Mouse (Mus musculus) ovary, postnatal 14 days (tissue): ENCODE results near the gene Polr3h.
A peak's percentile ranks its signal among the peaks of the same experiment; 100 is the strongest.
"Not testable (repeated sequence)": the region's sequence is repeated elsewhere in the genome, so short reads cannot be mapped to it uniquely, and the experiment has no call there.

Experiments used
- DNase-seq: peaks from one replicate; pipeline ENCODE4 v3.0.0; 2022; ENCODE audit warnings: low spot score

Gene Polr3h

DNA sequence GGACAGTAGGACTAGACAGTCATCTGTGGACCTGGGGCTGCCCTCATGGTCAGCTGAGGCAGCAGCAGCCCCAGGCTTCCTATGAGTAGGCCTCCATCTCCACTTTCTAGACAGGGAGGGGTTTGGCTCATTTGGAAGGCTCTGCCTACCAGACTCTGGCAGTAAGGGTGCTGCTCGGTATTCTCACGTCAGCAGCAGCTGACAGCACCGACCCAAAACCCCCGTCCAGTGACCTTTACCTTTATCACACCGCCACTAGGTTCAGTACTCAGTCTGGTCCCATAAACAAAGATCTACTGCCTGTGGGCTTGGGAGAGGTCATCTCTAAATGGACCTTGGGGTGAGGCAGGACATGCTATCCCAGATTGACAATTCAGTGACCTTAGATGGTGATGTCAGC lies 10.4 kb downstream of the Polr3h start:
- no peak for DNase-seq

DNA sequence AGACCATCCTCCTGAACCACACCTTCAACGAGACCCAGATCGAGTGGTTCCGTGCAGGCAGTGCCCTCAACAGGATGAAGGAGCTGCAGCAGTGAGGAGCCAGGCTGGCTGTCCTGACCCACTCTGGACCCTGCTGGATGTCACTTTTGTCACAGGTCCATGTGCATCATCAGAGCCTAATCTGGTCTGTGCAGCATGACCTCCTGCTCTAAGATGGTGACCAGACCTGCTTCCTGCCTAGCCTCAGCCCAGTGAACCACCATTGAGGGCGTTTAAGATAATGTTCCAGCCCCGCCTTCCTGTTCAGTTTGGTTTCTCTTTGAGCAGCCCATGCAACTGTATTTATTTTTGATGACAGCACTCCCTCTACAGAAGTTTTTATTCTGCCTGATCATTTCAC lies 11.4 kb downstream of the Polr3h start:
- no peak for DNase-seq

DNA sequence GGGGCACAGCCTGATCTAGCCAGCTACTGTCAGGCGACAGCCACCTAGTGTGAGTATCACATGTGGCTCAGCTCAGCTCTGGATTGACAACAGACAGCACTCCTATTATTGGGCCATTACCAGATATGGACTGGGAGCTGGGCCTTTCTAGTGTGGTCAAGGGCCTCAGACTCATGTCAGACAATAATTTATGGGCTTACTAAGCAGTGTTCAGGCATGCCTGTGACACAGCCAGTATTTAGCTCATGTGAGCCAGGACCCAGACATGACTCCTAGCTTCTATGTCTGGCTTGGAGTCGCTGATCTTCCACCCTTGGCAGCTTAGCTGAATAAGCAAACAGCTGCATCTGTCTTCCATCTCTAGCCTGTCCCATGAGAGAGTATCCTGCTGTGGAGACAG lies 13.5 kb downstream of the Polr3h start:
- DNase-seq: no peak

DNA sequence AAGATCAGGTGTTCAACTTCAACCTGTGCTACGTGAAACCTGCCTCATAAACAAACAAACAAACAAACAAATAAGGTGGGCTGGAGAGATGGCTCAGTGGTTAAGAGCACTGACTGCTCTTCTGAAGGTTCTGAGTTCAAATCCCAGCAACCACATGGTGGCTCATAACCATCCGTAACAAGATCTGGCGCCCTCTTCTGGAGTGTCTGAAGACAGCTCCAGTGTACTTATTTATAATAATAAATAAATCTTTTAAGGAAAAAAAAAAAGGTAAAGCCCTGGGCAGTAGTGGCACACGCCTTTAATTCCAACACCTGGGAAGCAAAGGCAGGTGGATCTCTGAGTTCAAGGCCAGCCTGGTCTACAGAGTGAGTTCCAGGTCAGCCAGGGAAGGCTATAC lies 17.3 kb downstream of the Polr3h start:
- not testable (repeated sequence) for DNase-seq

DNA sequence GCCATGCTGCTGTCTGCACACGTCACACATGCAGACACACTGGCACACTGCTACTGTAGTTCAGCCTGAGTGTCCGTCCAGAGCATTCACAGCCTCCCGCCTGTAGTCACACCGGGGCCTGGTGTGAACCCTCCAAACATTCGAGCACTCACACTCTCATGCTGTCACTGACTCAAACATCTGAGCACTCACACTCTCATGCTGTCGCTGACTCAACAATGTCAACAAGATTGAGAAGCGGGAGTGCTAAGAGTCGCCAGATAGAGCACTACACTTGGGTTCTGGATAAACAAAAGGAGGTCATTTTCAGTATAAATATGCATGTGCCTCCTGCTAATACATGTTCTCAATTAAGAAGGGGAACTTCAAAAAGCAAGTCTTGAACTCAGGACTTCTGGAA lies 18.1 kb downstream of the Polr3h start:
- no peak for DNase-seq

DNA sequence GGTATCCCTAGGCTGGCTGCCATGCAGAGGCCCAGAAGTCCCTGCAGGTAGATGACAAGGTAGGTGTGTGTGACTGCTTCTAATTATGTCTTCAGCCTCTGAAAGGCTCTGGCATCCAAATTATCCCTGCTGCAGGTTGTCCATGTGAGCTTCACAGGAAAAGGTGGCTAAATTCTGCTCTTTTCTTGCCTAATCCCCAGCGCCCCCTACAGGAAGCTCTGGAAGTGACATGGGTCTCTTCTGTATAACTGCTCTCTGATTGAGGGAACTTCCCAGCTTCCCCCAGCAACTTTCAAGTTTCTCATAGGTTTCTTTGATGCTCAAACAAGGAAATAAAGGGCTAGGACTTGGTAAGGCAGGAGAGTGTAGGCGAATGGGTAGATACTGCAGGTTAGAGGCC lies 21.1 kb downstream of the Polr3h start:
- DNase-seq: peak; percentile 72

DNA sequence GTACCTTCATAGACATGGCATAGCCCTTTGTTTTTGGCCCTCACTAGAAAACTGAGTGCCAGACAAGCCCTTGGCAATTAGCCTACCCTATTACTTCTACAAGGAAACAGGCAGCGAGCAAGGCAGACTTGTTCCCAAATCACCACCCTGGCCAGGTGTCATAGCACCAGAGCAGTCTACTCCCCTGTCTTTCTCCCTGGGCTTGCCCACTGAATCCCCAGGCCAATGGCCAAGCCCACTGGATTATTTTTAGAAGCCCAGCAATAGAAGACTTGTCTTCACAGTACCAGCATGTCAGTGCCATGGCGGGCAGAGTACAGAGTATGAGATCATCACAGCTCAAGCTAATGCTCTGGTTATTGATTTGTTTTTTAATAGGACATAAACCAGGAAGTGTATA lies 27.3 kb downstream of the Polr3h start:
- no peak for DNase-seq

DNA sequence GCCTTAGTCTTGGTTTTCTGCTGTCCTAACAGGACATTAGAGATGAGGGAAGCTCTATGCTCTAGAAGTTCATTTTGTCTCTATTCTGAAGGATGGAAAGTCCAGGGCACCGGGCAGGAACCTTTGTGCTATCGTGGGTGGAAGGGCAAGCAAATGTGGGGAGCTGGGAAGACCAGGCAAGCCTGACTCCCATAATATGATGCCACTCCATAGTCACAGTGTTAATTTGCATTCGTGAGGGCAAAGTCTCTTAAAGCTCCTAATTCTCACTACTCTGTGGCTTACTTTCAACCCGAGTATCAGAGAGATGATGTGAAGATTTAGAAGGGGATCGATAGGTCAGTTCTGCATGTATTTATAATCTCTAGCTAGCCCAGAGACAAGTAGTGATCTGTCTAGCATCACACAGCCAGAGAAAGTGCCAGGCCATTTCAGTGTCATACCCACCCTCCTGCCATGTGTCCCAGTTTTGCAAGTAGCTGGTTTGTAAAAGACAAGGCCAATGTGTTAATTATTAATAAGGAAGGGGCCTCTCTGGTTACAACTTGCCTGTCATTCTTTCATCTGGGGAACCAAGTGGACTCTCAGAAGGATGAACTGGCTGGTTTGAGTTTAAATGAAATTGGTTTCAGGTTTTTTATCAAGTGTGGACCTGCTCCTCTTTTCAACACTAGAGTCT lies 28.3 kb downstream of the Polr3h start:
- no peak for DNase-seq

DNA sequence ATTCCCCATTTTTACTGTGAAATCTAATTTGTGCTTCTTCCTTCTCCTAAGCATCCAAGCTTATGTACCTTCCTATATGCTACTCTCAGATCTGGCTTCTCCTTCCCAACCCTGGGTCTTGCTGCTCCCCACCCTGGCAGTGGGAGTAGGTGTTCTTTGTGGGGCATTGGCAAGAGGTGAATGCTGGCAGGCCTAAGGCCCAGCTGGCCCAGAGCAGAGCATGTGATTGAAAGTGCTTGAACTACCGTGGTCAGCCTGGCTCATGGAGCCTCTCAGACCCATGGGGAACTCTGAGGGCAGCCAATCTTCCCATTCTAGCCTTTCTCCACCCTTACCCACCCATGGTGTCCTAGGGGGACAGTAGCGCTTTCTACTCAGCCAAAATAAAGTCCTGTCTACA lies 29.6 kb downstream of the Polr3h start:
- no peak for DNase-seq

DNA sequence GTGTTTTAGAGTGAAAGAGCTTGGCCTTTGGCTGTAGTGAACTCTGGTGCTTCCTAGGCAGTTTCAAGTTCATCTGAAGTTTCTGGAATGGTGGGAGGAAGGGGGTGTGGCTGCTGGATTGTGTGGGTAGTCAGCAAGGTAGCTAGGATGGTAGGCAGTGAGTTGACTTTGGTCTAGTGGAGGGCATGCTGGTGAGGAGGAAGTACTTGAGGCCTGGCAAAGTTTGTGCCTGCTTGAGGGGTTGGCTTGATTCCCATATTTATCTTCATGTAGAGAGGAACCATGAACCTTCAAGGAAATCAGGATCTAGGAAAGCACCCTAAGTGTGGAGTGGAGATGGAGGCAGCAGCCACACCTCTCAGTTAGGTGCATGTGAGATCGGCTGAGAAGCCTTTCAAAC lies 32.0 kb downstream of the Polr3h start:
- DNase-seq: no peak

DNA sequence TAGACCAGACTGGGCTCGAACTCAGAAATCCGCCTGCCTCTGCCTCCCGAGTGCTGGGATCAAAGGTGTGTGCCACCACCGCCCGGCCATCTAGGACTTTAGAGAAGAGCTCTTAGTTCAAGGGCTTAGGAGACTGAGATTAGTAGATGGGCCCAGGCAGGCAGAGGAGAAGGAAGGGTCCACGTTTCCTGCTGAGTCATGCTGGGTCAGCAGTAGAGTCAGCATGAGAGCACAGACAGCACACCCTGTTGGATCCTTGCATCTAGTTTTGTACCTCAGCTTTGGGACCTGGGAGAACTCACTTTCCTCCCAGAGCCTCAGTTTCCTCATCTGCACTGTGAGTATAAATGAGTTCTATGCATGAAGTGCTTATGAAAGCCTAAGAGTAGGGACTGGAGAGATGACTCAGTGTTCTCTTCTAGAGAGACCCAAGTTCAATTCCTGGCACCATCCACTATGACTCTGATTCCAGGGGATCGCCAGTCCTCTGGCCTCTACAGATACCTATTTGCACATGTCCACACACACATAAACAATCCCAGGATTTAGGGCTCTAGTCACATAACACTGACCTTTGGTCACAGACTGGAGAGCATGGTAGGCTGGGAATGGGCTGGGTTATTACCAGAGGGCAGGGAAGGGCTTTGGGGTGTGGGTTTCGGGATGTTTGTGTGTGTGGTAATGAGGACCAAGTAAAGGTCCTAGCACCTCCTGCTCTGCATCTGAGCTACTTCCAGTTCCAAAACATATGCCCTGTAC lies 34.0 kb downstream of the Polr3h start:
- DNase-seq: no peak

DNA sequence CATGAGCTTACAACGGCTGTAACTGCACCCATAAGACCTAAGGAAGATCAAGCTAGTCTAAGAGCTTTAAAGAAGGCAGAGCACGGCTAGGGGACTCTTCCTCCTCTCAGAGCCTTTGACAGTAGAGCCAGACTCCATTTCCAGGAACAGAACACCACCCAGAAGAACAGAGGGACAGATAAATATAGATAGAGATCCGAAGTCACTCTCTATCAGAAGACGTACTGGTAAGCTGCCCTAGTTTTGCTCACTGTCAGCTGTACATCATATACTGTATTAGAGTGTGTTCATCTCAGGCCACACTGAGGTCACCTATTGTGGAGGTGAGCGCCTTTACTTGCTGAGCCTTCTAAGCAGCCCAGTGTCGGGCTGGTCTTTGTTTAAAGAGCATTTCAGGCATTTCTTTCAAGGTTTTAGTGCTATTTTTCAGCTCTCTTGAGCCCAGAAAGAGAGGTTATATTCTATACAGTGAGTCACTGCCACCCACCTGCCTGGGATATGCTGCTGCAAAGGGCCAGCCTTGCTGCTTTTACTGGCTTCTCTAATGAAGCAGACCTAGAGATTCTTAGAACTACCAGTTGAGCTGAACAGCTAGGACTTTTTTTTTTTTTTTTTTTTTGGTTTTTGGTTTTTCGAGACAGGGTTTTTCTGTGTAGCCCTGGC lies 34.8 kb downstream of the Polr3h start:
- DNase-seq: no peak

DNA sequence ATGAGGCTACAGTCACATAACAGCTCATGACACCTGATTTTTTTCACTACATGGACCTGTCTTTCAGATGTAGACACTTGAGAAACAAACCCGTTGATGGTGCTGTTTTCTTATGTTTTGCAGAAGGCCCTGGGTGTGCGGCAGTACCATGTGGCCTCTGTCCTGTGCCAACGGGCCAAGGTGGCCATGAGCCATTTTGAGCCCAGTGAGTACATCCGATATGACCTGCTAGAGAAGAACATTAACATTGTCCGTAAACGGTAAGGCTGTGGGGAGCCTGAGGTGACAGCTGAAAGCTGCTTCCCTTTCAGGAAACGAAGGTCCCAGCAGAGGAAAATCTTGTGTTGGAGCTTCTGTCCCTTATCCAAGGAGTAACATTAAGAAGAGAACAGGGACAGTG lies 36.9 kb downstream of the Polr3h start:
- DNase-seq: no peak

DNA sequence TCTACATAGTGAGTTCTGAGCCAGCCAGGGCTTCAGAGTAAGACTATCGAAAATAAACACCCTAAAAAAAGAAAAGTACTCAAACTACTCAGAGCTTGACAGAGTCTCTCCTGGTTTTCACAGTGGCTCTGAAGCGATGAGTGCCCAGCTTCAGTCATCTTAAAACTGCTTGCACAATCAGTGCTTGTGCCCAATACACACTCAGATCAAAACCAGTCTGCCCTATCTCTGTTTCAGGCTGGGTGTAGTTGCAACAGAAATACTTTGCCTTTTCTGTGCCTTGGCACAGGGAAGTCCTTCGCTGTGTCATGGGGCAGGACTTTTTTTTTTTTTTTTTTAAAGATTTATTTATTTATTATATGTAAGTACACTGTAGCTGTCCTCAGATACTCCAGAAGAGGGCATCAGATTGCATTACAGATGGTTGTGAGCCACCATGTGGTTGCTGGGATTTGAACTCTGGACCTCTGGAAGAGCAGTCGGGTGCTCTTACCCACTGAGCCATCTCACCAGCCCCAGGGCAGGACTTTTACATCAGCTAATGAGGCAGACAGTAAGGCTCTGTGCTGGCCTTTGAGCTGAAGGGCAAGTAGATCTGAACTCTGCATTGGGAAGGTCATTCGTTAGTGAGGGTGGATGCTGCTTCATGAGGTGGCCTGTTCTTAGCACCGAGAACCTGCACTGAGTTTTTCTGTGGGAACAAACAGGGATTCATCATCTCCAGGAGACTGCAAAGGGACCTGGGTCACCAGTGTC lies 39.1 kb downstream of the Polr3h start:
- no peak for DNase-seq

DNA sequence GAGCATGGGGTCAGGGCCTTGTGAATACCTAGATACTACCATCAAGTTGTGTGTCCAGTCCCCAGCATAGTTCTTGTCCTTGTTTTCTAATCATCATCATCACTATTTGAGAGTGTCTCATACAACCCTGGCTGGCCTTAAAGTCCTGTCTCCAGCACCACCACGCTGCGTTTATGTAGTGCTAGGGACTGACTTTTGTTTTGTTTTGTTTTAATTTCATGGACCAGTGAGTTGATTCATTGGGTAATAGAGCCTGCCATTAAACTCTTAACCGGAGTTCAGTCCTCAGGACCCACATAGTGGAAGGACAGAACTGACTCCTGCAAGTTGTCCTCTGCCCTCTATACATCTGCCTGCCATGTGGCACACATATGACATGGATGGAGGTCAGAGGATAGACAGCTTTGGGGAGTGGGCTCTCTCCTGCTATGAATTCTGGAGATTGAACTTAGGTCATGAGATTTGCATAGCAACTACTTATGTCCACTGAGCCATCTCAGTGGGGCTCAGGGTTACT lies 40.6 kb downstream of the Polr3h start:
- DNase-seq: no peak

DNA sequence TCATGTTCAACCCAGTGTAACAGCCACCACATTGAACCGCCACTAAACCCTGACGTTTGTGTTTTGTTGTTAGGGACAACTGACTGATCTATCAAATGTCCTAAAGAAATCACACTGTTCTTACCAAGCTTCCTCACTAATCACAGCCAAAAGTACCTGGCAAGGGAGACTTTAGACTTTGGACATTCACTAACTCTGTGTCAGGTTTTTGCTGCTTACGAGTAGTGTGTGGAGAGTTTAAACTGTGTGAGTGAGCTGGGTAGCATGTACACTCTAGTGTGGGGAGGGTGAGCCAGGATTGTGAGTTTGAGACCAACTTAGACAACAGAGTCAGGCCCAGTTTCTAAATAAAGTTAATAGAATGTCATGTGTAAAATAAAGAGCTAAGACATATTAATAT lies 43.7 kb downstream of the Polr3h start:
- DNase-seq: no peak

DNA sequence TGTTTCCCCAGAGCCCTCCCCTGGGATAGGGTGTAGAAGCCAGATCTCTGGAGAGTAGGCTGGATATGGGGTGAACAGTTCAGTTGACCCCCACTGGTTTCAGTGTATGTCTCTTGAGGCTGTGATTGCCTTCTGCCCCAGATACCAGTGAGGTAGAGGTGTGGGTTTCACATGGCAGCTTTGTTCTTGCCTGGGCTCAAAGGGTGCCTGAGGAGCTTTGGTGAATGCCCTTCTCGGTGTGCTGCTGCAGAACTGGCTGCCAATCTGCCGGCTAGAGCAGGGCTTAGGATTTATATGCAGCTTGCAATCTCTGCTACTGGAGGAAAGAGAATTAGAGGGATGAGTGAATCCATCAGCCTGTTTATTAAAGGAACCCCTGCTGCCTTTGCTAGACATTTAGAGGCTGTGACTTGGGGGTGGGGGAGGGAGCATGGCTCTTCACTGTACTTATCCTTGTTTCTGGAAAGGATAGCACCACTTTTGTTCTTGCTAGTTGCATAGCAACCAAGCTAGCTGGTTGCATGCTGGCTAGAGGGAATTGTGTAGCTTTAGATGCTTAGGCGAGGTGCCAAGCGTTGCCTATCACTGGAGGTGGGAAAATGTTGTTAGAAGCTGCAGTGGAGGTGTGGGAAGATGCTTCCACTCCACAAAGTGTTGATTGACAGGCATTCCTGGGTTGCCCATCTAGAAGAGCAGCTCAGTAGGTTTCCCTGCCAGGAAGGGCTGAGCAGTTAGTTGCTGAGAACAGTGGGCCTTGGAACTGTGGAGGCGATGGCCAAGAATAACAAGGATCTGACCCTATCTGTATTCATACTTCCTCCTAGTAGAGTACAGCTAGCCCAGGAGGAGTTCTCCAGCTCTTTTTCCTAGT lies 46.3 kb downstream of the Polr3h start:
- no peak for DNase-seq

DNA sequence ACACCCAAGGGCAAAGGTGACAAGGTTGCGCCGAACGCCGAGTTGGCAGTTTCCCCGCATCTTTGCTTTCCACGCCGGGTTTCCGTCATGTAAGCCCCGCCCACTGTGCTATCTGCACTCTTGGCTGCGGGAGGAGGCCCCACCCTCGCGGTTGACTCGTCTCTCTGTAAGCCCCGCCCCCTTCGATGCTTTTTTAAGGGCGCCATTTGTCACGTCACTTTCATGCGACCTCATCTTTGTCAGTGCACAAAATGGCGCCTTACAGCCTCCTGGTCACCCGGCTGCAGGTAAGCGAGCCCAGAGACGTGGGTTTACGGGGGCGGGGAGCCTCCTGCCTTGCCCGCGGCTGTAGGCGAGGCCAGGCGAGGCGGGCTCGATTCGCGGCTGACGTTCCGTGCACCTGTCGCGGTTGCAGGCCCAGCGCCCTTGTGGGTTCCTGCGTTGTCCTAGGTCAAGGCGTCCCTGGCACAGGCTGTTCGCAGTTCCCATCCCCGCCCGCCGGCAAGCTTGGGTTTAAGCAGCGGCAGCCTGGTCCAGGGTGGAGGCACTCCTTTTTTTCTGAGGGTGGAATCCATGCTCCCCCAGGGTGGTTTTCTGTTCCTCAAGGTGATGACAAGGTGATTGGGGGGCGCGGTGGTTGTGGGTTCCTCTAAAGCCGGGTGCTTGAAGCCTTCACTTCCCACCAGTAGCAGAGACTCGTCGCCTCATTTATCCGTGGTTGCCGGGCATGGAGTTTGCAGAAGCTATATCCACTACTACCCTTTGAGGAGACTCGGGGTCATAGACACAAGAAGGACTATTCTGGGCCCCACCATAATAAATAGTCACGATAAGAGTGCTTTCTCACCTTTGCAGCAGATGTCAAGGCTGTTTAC lies 53.5 kb downstream of the Polr3h start, which contains the start of gene Aco2:
TSS of gene Aco2 (plus strand) at position 48 of the 875 bp plus-strand sequence.
- peak; percentile 100 for DNase-seq

DNA sequence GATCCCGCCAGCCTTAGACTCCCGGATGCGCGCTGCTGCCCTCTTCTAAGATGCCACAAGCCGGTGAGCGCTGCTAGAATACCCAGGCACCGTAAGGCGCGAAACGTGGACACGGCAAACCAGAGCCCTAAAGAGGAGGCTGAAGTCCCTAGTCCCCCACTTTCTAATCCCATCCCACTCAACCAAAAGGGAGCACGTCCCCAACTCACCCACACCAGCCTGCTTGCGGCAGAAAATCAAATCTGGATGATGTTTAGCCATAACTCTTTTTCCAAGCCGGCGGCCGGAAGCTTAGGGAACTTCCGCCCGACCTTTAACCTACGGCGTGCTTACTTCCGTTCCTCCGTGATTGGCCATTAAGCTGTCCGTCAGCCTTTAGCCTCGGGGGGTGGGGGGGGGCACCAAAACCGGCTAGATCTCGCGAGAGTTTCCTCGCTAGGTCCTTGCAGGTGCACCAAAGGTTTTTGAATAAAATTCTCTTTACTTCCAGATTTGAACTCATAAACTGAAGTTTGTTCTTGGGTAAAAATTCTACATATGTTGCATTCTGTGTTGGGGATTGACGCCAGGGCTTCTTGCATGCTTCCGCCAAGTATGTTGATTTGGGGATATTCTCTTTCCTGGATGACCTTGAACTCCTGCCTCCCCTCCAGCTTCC lies 54.3 kb downstream of the Polr3h start, which contains the start of gene Phf5a:
TSS of gene Phf5a (minus strand) at position 308 of the 658 bp plus-strand sequence.
- peak; percentile 74 for DNase-seq

DNA sequence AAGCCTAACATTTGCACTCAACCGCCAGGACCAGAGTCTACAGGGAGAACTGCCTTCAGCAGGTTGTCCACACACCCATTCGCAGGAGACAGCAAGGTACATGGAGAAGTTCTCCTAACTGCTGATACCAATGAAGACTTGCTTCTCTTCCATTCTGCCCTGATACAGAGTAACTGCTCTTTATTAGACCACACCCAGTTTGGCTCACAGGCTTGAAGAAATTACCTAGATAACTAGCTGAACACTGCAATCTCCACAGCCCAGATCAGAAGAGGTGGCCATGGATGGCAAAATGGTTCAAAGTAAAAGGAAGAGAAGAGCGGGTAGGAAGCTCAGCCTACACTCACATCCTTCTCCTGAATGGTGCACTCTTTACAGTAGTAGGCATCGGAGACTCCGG lies 56.1 kb downstream of the Polr3h start:
- no peak for DNase-seq
